8 mouse cellular contexts compared by ENCODE assay signal in the genomic region with DNA sequence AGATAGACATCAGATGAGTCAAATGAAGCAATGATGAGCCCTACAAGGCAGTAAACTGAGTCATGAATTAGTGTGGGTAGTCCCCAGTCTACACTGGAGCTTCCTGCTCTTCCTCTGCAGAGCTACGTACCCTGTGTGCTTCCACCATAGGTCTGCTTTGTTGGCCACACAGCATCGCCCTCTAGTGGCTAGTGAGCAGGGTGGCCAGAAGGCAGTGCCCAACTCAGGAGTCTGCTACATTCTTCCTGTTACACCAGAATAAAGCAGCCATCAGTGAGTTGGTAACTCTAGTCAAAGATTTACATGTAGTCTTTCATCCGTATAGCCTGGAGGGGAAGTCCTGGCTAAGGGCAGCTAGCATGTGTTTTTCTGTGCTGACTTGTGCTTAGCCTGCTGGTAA. TPM values are rescaled to one million over a fixed set of nuclear protein-coding genes. Genes with fewer than 3 reads are reported as not detected.
DNase-seq lines count a peak whose midpoint lies in the region; ATAC-seq lines count a peak whose summit lies in the region.

No protein-coding gene starts in this region.

- no peaks in the 10 kb centered on the region; the same call in 1 of the 2 replicates for H3K4me1 ChIP-seq in forebrain, embryonic 14.5 days (ENCODE audit: control insufficient read depth, insufficient read depth, low read length)
- H3K4me1 ChIP-seq in hindbrain, embryonic 13.5 days (replicated peaks): peaks cover 15% of the 10 kb centered on the region

- H3K27me3 ChIP-seq in forebrain, embryonic 14.5 days (replicated peaks; ENCODE audit: control insufficient read depth, insufficient read depth, low read length): no peaks in the 10 kb centered on the region
- H3K27me3 ChIP-seq in hindbrain, embryonic 13.5 days: no peaks in the 10 kb centered on the region

- H3K9ac ChIP-seq in forebrain, embryonic 14.5 days (ENCODE audit: low read length): no peak overlapping the region
- no peak overlapping the region for H3K9ac ChIP-seq in hindbrain, embryonic 13.5 days

- no peak overlapping the region for H3K4me2 ChIP-seq in forebrain, embryonic 14.5 days (ENCODE audit: low read length)
- no peak overlapping the region for H3K4me2 ChIP-seq in hindbrain, embryonic 13.5 days

- DNase-seq in Muller cell, postnatal 12 days (ENCODE audit: inconsistent ontology term): peak; percentile 54
- DNase-seq in cerebellum, adult 11 months: peak; percentile 63
- peak; percentile 80 for DNase-seq in forebrain, embryonic 14.5 days (ENCODE audit: low spot score)
- DNase-seq in layer of hippocampus, postnatal 10 days (ENCODE audit: low spot score in 2 of 2): peak; percentile 74 to 77
- peak; percentile 57 for DNase-seq in right cerebral cortex, postnatal 25 days
- DNase-seq in c-Kit-positive CD71-positive TER-119-positive erythroid progenitor cells, embryonic 14.5 days (ENCODE audit: low spot score): no peak

- H3K27ac ChIP-seq in forebrain, embryonic 14.5 days (ENCODE audit: low read depth, low read length): no peak overlapping the region
- H3K27ac ChIP-seq in hindbrain, embryonic 13.5 days: 0 out of 2 replicates have a peak overlapping the region, but pooled peaks have one; percentile 40

- H3K9me3 ChIP-seq in forebrain, embryonic 14.5 days (replicated peaks; ENCODE audit: control insufficient read depth, low read length): no peaks in the 10 kb centered on the region
- H3K9me3 ChIP-seq in hindbrain, embryonic 13.5 days: no peaks in the 10 kb centered on the region

- no peak overlapping the region for H3K4me3 ChIP-seq in forebrain, embryonic 14.5 days (ENCODE audit: low read depth, low read length)
- no peak overlapping the region for H3K4me3 ChIP-seq in hindbrain, embryonic 13.5 days

- 25% methylated on average over 3 of the region's 3 CpGs for WGBS in forebrain, embryonic 14.5 days
- WGBS in hindbrain, embryonic 13.5 days: 17% methylated on average over 3 of the region's 3 CpGs

- peak; percentile 76 for ATAC-seq in forebrain, embryonic 14.5 days
- ATAC-seq in hindbrain, embryonic 13.5 days (ENCODE audit: low FRiP score): peak; percentile 69
- peak; percentile 81 for ATAC-seq in megakaryocyte, adult 5-6 weeks (ENCODE audit: poor library complexity, severe bottlenecking)

- peaks cover 87% of the 10 kb centered on the region for H3K36me3 ChIP-seq in forebrain, embryonic 14.5 days (ENCODE audit: control insufficient read depth, insufficient read depth, low read length)
- H3K36me3 ChIP-seq in hindbrain, embryonic 13.5 days: peaks cover 92% of the 10 kb centered on the region

RNA-seq across cellular contexts. Expression of a gene that starts 24.4 kb away (rescaled TPM):
- 24.7 and 33.5 TPM in 2 replicates for polyA plus RNA-seq in forebrain, embryonic 14.5 days (2014; fragmentation: Nextera tagmentation; extraction: Ambion mirVana)
- polyA plus RNA-seq in hindbrain, embryonic 13.5 days (2015; fragmentation: Nextera tagmentation; extraction: Ambion mirVana): 19.6 and 20.5 TPM in 2 replicates
- total RNA-seq in layer of hippocampus, postnatal 10 days (2021): 10 to 100 TPM; 78.9 to 79.2 TPM
- total RNA-seq in megakaryocyte, adult 5-6 weeks (2015): 7.4 and 7.7 TPM in 2 replicates
- total RNA-seq in megakaryocyte, adult 5-6 weeks (2017): 15.2 and 17.1 TPM in 2 replicates

RNA-seq across cellular contexts. Expression of a gene that starts 25.8 kb away (rescaled TPM):
- 0.93 and 1.0 TPM in 2 replicates for polyA plus RNA-seq in forebrain, embryonic 14.5 days (2014; fragmentation: Nextera tagmentation; extraction: Ambion mirVana)
- polyA plus RNA-seq in hindbrain, embryonic 13.5 days (2015; fragmentation: Nextera tagmentation; extraction: Ambion mirVana): 1.7 and 1.8 TPM in 2 replicates
- 10 to 100 TPM; 33.3 to 35.3 TPM for total RNA-seq in layer of hippocampus, postnatal 10 days (2021)
- 0.16 and 0.30 TPM in 2 replicates for total RNA-seq in megakaryocyte, adult 5-6 weeks (2015)
- total RNA-seq in megakaryocyte, adult 5-6 weeks (2017): 0.29 and 0.85 TPM in 2 replicates

RNA-seq across cellular contexts. Expression of a gene that starts 55.9 kb away (rescaled TPM):
- polyA plus RNA-seq in forebrain, embryonic 14.5 days (2014; fragmentation: Nextera tagmentation; extraction: Ambion mirVana): 2.1 and 2.9 TPM in 2 replicates
- 4.9 and 5.0 TPM in 2 replicates for polyA plus RNA-seq in hindbrain, embryonic 13.5 days (2015; fragmentation: Nextera tagmentation; extraction: Ambion mirVana)
- 10 to 100 TPM; 28.4 to 33.9 TPM for total RNA-seq in layer of hippocampus, postnatal 10 days (2021)
- total RNA-seq in megakaryocyte, adult 5-6 weeks (2015): 42.1 and 45.0 TPM in 2 replicates
- total RNA-seq in megakaryocyte, adult 5-6 weeks (2017): 37.0 TPM in 2 replicates

Comparison
In these comparisons a context has a peak if more than half of its experiments do, and no peak if none do; other contexts are left out.
1. RNA of a gene that starts 24.4 kb away (total RNA-seq): 78.9 to 79.2 TPM in layer of hippocampus, postnatal 10 days; 7.4 to 17.1 TPM in megakaryocyte, adult 5-6 weeks; every median in the first group is over 4 times any median in the second.
2. RNA of a gene that starts 25.8 kb away (total RNA-seq): 33.3 to 35.3 TPM in layer of hippocampus, postnatal 10 days; 0.16 to 0.85 TPM in megakaryocyte, adult 5-6 weeks; every median in the first group is over 10 times any median in the second.
3. Peak in every context shown above with its lines, with median percentiles within 50 percentile points of each other: ATAC-seq.